Mouse (Mus musculus): ENCODE data around the gene Gm3415. TPM values are rescaled to one million over a fixed set of nuclear protein-coding genes. Genes with fewer than 3 reads are reported as not detected.

Gene Gm3415
- polyA plus RNA-seq, 1 experiment from 2014 or later = not detected

DNA sequence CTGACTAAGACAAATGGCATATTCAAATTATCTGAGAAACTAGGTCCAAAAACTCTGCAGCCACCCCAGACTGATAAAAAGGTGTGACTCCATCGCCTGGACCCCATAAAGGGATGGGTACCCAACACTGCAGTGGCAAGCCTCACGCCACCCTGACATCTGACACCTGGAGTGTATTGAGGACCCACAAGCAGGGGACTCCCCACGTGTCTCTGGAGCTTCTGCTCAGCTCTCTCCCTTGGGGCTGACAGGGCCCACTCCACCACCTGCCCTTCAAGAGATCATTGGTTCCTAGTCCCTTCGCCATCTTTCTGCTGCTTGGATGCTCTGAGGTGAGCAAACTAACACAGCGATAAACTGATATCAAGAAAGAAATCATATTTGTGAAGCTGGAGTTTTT is 51.9 kb downstream of the Gm3415 start:
- no peak for DNase-seq (ENCODE audit: low spot score)
- Histone ChIP-seq H3K4me1 (ENCODE audit: control insufficient read depth, insufficient read depth, low read length) (peaks cover 9% of the 10 kb centered on the region), H3K27ac (replicated peaks; ENCODE audit: low read depth, low read length) (no peak overlapping the region), H3K9me3 (ENCODE audit: control insufficient read depth, low read length) (no peaks in the 10 kb centered on the region), H3K9ac (ENCODE audit: low read length) (no peak overlapping the region), H3K27me3 (ENCODE audit: control insufficient read depth, insufficient read depth, low read length) (no peaks in the 10 kb centered on the region), H3K4me2 (ENCODE audit: low read depth, severe bottlenecking) (no peak overlapping the region), H3K36me3 (ENCODE audit: control insufficient read depth, insufficient read depth, low read length) (no peaks in the 10 kb centered on the region), H3K4me3 (ENCODE audit: low read depth, low read length) (no peak overlapping the region)
- ATAC-seq (ENCODE audit: insufficient number of reproducible peaks, low FRiP score, low TSS enrichment, low read depth) = no peak
- 61% methylated on average over 5 of the region's 5 CpGs for WGBS

Other genes starting within 250 kb of the Gm3415 start
- 2.7 and 2.9 TPM in 2 replicates for gene Wasf3, start 171.2 kb upstream of the Gm3415 start, polyA plus RNA-seq (2014; fragmentation: Nextera tagmentation; extraction: Ambion mirVana)
- gene Gm6408, start 74.2 kb upstream of the Gm3415 start, polyA plus RNA-seq (2014; fragmentation: Nextera tagmentation; extraction: Ambion mirVana) = not detected in 2 replicates
- gene Gm6370, start 64.8 kb upstream of the Gm3415 start, polyA plus RNA-seq (2014; fragmentation: Nextera tagmentation; extraction: Ambion mirVana) = not detected in 2 replicates
- gene 4930449I24Rik, start 53.7 kb upstream of the Gm3415 start, polyA plus RNA-seq (2014; fragmentation: Nextera tagmentation; extraction: Ambion mirVana) = not detected in 2 replicates
- gene Gm3402, start 42.0 kb upstream of the Gm3415 start, polyA plus RNA-seq (2014; fragmentation: Nextera tagmentation; extraction: Ambion mirVana) = not detected in 2 replicates
- not detected in 2 replicates for gene Gm3404, start 30.3 kb upstream of the Gm3415 start, polyA plus RNA-seq (2014; fragmentation: Nextera tagmentation; extraction: Ambion mirVana)
- not detected in 2 replicates for gene Gm3409, start 18.5 kb upstream of the Gm3415 start, polyA plus RNA-seq (2014; fragmentation: Nextera tagmentation; extraction: Ambion mirVana)
- gene Gpr12, start 29.1 kb downstream of the Gm3415 start, polyA plus RNA-seq (2014; fragmentation: Nextera tagmentation; extraction: Ambion mirVana) = 0.19 TPM in 1 of 2 replicates, not detected in the other
- 8.6 and 10.6 TPM in 2 replicates for gene Usp12, start 238.9 kb downstream of the Gm3415 start, polyA plus RNA-seq (2014; fragmentation: Nextera tagmentation; extraction: Ambion mirVana)

Measured in limb, embryonic 11.5 days (tissue).